Mouse (Mus musculus) cerebellum, adult 8-10 months (tissue): ENCODE data around the gene Yif1b.
"Not testable (repeated sequence)": the region's sequence is repeated elsewhere in the genome, so short reads cannot be mapped to it uniquely, and the experiment has no call there.

ENCODE experiments used
- DNase-seq: peaks from one replicate; pipeline ENCODE4 v3.0.0; 2022

Yif1b gene

DNA sequence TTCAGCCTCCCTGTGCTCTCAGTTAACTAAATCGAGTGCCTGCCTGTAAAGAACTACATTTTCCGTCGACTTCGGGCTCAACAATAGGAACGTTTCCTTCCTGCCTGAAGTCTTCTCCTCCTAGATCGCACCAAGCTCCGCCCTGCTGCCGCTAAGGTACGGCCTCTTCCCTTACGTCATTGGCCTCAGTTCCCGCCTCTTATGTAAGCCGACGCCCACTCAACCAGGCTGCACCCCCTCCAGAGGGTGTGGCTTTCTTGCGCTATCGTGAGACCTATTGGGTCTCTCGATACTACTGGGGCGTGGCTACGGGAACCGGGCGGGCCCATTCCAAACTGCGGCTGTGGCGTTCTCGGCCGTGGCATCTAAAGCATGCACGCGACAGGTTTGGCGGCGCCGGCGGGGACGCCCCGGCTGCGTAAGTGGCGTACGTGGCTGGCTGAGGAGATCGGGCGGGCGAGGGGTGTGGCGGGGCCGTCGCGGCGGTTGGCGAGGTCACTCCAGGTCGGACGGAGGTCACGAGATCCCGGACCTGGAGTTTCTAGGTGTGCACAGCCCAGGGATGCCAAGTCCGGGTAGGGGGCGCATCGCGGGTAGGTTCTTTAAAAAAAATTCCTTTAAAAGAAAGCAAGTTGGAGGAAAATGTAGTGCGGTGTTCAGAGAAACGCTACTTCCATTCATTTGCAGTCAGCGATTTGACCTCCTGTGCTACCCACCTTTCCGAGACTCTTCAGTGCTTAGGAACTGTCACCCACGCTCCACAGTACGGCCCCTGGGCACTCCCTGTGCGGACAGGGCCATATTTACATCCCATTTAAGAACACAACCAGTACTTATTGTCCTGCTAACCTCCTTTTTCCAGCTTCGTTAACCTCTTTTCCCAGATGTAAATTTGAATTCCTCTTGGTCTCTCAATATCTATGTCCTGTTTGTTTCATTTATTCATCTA, at the start of gene Yif1b:
Gene Yif1b (plus strand): TSS at position 311 of the 949 bp plus-strand sequence.
- peak; percentile 97 for DNase-seq

DNA sequence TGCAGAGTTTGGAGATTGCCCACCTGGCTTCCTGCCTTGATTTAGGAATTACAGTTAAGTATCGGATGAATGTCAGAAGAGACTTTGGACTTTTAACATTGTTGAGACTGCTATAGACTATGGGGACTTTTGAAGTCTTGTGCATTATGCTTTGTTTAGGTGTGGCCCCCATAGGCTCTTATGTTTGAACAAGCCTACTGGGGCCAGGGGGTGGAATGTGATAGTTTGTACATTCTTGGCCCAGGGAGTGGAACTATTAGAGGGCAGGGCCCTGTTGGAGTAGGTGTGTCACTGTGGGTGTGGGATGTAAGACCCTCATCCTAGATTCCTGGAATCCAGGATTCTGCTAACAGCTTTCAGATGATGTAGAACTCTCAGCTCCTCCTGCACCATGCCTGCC, 43.9 kb upstream of the Yif1b start:
- DNase-seq, result not testable (repeated sequence)

DNA sequence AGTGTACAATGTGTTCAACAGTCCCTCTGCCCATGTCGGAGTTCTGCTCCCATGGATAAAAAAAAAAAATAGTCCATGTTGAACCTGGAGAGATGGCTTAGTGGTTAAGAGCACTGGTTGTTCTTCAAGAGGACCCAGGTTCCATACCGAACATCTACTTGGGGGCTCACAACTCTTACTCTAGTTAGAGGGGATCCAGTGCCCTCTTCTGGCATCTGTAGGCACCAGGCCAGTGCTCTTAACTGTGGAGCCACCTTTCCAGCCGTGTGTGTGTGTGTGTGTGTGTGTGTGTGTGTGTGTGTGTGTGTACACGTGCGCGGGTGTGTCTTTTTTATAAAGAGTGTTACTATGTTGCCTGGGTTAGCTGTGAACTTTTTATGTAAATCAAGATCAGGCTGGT, 35.6 kb upstream of the Yif1b start:
- DNase-seq, result no peak

DNA sequence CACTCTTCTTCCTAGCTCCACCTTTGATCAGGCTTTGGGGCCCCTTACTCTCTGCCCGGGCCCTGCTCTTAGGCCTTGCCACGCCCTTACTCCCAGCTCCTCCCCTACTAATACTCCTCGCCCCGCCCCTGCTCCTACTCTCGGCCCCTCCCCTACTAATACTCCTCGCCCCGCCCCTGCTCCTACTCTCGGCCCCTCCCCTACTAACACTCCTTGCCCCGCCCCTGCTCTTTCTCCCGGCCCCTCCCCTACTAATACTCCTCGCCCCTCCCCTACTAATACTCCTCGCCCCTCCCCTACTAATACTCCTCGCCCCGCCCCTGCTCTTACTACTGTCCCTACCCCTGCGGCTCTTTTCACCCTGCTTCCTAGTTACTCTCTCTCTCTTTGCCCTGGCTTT, 27.1 kb upstream of the Yif1b start:
- DNase-seq, result not testable (repeated sequence)

DNA sequence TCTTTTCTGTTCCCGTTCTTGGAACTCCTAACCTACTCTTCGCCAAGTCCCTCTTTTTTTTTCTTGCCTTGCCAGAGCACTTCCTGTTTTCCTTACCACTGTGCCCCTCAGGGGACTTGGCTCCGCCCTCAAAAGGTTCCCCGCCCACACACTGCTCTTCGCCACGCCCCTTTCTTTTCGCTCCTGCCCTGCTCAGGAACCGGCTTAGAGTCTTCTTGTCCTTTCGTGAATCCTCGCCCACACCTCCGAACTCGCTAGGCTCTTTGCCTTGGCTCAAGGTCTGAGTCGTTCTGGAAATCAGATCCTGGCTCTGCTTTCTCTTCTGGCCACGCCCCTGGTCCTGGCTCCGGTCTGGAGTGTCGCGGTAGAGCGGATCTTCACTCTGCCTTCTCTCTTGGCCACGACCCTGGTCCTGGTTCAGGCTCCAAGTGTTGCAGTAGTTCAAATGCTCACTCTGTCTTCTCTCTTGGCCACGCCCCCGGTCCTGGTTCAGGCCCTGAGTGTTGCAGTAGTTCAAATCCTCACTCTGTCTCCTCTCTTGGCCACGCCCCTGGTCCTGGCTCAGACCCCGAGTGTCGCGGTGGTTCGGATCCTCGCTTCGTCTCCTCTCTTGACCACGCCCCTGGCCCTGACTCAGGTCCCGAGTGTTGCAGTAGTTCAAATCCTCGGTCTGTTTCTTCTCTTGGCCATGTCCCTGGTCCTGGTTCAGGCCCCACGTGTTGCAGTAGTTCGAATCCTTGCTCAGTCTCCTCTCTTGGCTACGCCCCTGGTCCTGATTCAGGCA, 26.5 kb upstream of the Yif1b start:
- peak; percentile 28 for DNase-seq

DNA sequence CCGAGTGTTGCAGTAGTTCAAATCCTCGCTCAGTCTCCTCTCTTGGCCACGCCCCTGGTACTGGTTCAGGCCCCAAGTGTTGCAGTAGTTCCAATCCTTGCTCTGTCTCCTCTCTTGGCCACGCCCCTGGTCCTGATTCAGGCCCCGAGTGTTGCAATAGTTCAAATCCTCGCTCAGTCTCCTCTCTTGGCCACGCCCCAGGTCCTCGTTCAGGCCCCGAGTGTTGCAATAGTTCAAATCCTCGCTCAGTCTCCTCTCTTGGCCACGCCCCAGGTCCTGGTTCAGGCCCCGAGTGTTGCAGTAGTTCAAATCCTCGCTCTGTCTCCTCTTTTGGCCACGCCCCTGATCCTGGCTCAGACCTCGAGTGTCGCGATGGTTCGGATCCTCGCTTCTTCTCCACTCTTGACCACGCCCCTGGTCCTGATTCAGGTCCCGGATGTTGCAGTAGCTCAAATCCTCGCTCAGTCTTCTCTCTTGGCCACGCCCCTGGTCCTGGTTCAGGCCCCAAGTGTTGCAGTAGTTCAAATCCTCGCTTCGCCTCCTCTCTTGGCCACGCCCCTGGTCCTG, 25.8 kb upstream of the Yif1b start:
- DNase-seq, result no peak

DNA sequence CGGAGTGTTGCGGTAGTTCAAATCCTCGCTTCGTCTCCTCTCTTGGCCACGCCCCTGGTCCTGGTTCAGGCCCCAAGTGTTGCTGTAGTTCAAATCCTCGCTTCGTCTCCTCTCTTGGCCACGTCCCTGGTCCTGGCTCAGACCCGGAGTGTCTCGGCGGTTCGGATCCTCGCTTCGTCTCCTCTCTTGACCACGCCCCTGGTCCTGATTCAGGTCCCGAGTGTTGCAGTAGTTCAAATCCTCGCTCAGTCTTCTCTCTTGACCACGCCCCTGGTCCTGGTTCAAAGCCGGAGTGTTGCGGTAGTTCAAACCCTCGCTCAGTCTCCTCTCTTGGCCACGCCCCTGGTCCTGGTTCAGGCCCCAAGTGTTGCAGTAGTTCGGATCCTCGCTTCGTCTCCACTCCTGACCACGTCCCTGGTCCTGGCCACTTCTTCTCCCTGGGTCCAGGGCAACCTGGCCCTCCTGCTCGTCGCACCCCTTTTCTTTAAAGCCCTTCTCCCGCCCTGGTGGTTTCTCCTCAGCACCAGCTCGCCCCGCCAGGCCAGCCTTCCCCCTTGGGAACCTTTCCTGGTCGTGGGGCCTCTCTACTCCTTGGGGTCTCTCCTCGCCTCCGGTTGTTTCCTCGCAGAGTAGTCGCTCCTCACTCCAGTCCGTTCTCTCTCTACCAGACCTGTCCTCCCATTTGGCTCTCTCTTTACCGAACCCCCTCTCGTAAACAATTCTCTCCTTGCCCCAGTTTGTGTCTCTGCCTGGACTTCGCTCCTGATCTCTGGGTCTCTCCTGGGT, 25.2 kb upstream of the Yif1b start:
- not testable (repeated sequence) for DNase-seq

DNA sequence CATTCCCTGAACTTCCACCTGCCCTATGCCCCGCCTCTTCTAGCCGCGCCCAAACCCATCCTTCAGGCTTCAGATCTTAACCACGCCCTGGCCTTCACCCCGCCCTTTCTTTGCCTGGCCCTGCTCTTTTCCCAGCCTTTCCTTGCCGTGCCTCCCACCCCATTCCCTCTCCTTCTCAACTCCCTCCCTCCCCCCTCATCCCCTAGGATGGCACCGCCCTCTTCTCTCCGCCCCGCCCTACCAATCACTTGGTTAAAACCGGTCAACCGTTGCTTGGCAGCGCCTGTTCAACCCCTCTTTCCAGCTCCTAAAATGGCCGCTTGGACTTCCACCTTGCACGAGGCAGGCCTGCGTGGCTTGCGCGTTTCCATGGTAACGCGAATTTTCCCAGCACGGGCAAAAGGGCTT, 24.4 kb upstream of the Yif1b start, which contains the start of gene Catsperg1:
Gene Catsperg1 (minus strand): TSS at position 361 of the 408 bp plus-strand sequence.
- no peak for DNase-seq

DNA sequence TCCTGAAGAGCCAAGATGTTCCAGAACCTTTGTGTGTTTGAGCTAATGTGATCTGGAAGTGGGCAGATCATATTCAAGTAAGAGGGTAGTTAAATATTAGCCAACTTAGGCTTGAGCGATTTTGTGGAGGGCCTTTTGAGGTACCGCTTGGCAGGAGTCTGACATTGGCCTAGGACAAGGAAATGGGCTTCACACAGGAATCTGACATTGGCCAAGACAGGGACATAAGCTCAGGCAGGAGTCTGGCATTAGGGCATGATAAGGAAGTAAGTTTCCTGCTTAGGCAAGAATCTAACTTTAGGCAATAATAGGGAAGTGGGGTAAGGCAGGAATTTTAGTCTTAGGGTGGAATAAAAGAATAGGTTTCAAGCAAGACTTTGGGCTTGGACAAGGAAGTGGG, 23.9 kb upstream of the Yif1b start:
- DNase-seq, result no peak

DNA sequence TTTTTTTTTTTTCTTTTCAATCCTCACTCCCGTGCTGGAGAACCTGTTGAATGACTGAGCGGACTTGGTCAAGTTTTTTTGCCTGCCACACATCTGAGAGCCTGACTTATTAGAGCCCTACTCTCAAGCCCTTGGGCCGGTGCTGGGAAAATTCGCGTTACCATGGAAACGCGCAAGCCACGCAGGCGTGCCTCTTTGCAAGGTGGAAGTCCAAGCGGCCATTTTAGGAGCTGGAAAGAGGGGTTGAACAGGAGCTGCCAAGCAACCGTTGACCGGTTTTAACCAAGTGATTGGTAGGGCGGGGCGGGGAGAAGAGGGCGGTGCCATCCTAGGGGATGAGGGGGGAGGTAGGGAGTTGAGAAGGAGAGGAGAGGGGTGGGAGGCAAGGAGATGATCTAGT, 23.3 kb upstream of the Yif1b start:
- DNase-seq, result no peak

DNA sequence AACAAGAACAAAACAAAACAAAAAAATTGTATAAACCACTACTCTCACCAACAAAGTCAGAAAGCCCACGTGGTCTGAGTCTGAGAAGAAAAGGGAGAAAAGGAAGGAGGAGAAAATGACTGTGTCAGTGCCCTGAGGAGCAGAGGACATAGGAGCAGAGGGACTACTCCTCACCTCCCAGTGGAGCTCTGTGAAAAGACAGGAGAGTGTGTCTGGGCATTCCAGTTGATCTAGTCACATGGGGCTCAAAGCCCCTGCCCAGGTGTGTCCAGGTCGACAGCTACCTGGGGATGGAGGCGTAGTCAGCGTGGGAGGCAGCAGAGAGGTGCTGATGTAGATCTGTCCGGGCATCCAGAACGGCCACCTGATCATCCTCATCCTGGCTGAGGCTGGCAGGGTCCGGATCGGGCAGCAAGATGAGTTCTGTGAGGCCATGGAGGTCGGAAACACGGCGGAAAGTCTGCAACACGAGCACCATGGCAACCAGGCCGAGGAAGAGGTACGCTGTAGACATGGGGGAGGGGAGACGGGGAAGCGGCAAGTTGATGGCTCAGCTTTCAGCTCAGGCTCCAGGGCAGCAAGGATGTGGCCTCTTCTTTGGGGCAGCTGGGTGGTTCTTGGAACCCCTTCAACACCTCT, 13.3 kb upstream of the Yif1b start:
- no peak for DNase-seq

DNA sequence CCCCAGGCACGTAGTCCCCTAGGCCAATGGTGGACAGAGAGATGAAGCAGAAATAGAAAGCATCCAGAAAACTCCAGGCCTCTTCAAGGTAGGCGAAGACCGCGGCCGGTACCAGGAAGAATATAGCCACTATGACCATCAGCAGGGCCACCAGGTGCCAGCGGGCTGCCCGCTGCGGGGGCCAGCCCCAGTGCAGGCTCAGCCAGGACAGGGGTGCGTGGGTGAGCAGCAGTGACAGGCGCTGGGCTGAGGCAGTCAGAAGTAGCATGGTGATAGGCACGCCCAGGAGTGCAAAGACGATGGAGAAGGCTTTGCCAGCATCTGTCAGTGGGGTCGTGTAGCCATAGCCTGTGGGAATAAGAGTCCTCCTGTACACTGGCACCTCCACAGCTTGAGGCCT, 12.6 kb upstream of the Yif1b start:
- DNase-seq, result no peak

DNA sequence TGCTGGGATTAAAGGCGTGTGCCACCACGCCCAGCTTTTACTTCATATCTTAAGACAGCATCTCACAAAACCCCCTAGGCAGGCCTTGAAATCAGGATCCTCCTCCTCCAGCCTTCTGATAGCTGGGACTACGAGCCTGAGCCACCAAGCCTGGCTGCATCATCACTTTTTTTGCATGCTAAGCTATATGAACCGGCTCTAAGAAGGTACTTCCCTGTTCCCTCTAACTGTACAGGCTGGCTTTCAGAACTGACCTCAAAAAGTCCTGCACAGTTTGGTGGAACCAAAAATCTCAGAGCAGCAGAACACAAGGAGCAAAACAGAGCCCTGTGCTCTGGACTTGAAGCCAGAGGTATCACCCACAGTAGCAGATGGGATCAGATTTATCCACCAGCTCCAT, 9.9 kb upstream of the Yif1b start:
- DNase-seq, result no peak

DNA sequence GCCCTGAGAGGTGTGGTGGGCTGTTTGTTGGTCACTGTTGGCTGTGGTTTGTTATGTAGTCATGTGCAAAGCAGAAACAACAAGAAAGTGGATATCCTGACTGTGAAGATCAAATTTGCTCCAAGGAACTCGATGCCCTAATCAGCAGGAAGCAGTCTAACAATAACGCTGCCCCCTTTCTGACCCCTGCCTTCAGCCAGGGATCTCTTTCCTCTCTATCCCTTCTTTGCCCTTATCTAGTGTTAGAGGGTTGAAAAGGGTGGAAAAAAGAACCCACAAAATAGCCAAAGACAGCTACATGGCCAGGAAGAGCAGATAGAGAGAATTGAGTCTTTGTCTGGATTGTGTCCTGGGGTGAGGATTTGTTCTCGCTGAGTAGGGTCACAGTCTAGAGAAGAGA, 7.6 kb upstream of the Yif1b start:
- no peak for DNase-seq

DNA sequence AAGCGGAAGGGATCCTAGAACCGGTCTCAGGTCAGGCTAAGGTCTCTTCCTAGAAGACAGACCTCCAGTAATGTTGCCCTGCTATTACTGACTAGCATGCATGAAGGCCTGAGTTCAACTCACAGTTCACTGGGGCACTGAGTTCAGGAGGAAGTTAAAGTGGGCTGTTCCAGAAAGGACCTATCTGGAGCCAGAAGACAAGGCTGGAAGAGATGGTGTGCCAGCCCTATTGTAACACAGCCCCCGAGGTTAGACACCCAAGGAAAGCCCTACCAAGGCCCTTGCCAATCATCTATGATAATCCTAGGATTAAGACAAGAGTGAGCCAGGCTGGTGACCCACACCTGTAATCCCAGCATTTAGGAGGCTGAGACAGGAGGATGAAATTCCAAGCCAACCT, 6.6 kb upstream of the Yif1b start:
- DNase-seq, result no peak

DNA sequence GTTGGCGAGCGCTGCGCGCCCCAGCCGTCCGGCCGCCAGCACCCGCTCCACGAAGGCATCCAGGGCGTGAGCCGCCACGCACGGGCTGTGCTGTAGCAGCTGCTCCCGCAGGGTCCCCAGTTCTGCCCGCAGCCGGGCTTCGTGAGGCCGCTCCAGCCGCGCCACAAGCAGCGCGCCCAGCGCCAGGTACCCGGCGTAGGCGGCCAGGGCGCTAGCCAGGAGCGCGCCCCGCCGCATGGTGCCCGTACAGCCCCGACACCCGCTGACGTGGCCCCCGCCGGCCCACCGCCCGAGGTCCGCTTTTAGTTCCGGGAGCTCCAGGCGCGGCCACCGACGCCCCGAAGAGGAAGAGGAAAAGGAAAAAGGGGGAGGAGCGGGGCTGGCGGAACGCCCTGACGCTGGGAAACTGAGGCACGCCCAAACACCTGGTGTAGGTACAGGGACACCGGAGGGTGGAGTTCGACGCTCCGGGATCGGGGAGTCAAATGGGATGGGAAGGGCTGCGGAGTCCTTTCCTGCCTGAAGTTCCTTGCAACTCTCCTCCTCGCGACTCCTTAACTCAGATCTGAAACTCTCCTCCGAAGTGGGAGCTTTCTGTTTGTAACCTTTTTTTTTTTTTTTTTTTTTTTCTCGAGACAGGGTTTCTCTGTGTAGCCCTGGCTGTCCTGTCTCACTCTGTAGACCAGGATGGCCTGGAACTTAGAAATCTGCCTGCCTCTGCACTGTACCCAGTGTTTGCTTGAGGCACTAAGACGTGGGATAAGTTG, 5.7 kb upstream of the Yif1b start, which contains the start of gene Kcnk6:
Gene Kcnk6 (minus strand): TSS at position 269 of the 767 bp plus-strand sequence.
- DNase-seq, result no peak

DNA sequence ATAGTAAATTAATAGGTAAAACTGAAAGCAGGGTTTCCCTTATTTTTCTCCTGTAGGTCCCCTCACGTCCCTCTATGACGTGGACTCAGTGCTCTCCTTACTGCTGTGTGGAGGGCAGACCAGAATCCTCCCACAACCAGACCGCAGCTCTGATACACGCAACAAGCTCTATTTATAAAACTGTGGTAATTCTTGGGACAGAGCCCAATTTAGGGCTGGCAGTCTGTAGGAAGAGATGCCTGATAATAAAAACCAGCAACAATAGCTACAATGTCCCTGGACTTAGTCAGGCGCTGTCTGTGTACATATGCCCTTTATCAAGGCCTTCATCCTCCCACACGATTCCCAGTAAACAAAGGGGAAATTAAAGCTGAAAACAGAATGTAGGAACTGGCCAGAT, 4.4 kb upstream of the Yif1b start:
- no peak for DNase-seq

DNA sequence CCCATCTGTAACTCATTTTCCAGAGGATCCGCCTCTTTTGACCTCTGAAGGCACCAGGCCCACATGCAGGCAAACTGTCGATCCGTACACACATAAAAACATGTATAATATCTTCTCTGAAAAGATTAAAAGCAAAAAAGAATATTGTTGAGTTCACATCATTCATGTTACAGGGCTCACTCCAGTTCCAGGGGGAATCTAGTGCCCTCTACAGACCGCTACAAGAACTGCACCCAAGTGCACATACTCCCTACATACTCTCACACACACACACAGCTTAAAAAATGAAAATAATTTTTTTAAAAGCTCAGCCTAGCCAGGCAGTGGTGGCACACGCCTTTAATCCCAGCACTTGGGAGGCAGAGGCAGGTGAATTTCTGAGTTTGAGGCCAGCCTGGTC, 3.5 kb upstream of the Yif1b start:
- DNase-seq, result no peak

DNA sequence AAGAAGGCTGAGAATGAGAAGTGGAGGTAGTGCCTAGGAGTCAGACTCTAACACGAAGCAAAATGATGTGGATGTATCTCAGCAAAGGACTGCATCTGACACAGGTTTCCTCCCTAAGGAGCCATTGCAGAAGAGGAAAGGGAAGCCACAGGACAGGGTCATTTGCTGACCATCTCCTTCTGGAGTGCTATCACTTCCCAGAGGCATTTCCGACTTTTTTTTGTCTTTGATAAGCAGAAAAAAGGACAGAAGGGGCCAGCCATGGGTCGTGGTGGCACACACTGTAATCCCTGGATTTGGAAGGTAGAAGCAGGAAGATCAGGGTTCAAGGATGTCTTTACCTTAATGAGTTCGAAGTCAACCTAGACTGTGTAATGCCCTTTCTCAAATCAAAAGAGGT, 1.5 kb upstream of the Yif1b start:
- DNase-seq, result no peak

DNA sequence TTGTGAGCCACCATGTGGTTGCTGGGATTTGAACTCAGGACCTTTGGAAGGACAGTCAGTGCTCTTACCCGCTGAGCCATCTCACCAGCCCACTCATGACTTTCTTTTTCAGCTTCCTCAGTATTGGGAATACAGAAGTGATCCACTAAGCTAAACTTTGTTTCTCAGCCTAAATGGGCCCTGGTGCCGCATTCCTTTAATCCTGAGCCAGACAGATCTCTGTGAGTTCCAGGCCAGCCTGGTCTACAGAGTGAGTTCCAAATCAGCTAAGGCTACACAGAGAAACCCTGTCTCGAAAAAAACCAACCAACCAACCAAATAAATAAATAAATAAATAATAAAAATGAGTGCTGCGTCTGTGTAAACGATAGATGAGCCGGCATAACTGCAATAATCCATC, 533 bp upstream of the Yif1b start:
- peak; percentile 40 for DNase-seq

DNA sequence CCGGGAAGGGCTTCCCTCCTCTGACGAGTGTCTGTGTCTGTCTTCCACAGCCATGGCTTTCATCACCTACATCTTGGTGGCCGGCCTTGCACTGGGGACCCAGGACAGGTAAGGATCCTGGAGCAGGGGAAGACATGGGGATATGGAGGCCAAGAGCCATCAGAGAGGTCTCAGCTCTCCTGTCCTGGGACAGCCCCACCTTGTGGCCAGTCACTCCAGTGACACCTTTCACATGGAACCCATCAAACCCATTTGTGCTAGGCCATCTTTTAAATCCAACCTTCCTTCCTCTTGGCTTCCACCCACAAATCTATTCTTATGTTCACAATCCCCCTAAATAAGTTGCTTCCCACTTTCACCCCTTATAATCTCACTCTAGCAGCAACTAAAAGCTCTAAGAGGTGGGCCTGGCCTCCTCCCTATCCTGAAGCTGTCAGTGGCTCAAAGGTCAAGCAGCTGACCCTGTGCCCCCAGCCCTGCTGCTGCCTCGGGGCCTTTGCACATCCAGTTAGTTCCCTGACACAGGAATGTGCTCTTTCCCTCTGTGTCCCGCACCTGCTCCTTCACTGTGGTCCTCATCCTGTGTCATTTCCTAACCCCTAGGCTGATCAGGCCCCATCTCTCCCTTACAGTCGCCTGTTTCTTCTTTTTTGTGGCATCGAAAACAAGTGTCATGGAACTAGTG, 6.7 kb downstream of the Yif1b start:
- DNase-seq, result no peak
